Mouse (Mus musculus): ENCODE measurements around the gene Ncoa1.

- TF ChIP-seq CTCF (IDR thresholded peaks at IDR 0.05; ENCODE audit: low read depth) (no peak), EP300 (IDR thresholded peaks at IDR 0.05; ENCODE audit: low read depth) (no peak)
These were observed 29.9 kb upstream of the Ncoa1 start for GRCm38 (mm10) chr12:4506810-4507430.
